ENCODE assay signal across 18 mouse cellular contexts in the genomic region with DNA sequence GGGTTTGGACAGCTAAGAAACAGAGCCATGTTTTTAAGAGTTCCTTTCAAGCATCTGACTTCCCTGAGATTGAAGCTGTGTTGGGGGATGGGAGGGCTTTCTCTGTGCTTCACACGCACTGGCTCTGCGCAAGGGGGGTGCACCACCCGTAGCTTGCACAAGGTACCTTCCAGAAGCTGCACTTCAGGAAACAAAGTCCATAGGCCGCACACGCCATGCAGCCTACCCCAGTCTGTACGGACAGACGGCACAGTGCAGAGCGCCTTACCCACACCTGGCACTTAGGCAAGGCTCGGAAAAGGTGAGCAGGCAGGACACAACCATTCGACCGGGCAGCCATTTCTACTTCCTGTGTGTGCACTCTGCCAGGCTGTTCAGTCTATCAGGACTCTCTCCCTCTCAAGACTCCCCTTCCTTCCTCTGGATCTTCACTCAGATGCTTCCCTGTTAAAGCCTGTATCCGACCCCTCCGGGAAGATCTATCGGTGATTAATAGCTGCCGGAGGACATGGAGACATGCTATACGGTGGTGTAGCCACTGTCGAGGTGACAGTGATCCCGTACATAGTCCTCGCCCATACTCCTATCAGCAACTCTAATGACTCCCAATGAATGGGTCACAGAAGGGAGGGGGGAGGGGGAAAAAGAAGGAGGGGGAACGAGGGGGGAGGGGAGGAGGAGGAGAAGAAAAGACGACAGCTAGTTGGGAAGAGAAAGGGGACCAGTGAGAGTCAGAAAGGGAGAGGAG.
DNase-seq lines count a peak whose midpoint lies in the region; ATAC-seq and TF ChIP-seq lines count a peak whose summit lies in the region.
"Had no signal": no experiment of that assay in that cellular context is flagged by ENCODE, and none has a peak within 500 bp of the region (broad histone marks: within the 10 kb centered on the region; RNA-seq: fewer than 3 reads in every experiment).

No protein-coding gene starts in this region.

- H3K9ac ChIP-seq in embryonic facial prominence, embryonic 12.5 days, result no peak overlapping the region
- no peak overlapping the region for H3K9ac ChIP-seq in midbrain, embryonic 14.5 days (replicated peaks; ENCODE audit: low read length)
- no peak overlapping the region for H3K9ac ChIP-seq in midbrain, embryonic 15.5 days
- H3K9ac ChIP-seq in hindbrain, postnatal 0 days (replicated peaks; ENCODE audit: low read length), result no peak overlapping the region
- H3K9ac ChIP-seq: midbrain, embryonic 12.5 days had no signal

- H3K27ac ChIP-seq in embryonic facial prominence, embryonic 12.5 days, result no peak overlapping the region
- no peak overlapping the region for H3K27ac ChIP-seq in embryonic facial prominence, embryonic 10.5 days (replicated peaks)
- H3K27ac ChIP-seq in midbrain, embryonic 14.5 days (replicated peaks; ENCODE audit: low read depth, low read length), result 0 out of 2 replicates have a peak overlapping the region, but pooled peaks have one; percentile 13
- H3K27ac ChIP-seq in midbrain, embryonic 15.5 days, result no peak overlapping the region
- no peak overlapping the region for H3K27ac ChIP-seq in hindbrain, postnatal 0 days
- H3K27ac ChIP-seq: heart, adult 2 months; midbrain, embryonic 12.5 days had no signal

- peaks cover 23% of the 10 kb centered on the region for H3K36me3 ChIP-seq in embryonic facial prominence, embryonic 12.5 days
- peaks cover 36% of the 10 kb centered on the region for H3K36me3 ChIP-seq in embryonic facial prominence, embryonic 10.5 days (replicated peaks)
- peaks cover 25% of the 10 kb centered on the region for H3K36me3 ChIP-seq in midbrain, embryonic 14.5 days (ENCODE audit: control insufficient read depth, insufficient read depth, low read length)
- H3K36me3 ChIP-seq in midbrain, embryonic 15.5 days (replicated peaks), result no peaks in the 10 kb centered on the region; the same call in 1 of the 2 replicates
- peaks cover 15% of the 10 kb centered on the region; the same call in 1 of the 2 replicates for H3K36me3 ChIP-seq in hindbrain, postnatal 0 days (ENCODE audit: insufficient read depth, low read length)

- H3K9me3 ChIP-seq in embryonic facial prominence, embryonic 12.5 days, result no peaks in the 10 kb centered on the region
- H3K9me3 ChIP-seq in embryonic facial prominence, embryonic 10.5 days, result no peaks in the 10 kb centered on the region
- no peaks in the 10 kb centered on the region for H3K9me3 ChIP-seq in midbrain, embryonic 14.5 days (ENCODE audit: control insufficient read depth, low read length)
- H3K9me3 ChIP-seq in midbrain, embryonic 15.5 days, result no peaks in the 10 kb centered on the region
- no peaks in the 10 kb centered on the region for H3K9me3 ChIP-seq in hindbrain, postnatal 0 days (ENCODE audit: low read length)
- H3K9me3 ChIP-seq: G1E; midbrain, embryonic 12.5 days had no signal

- H3K27me3 ChIP-seq in embryonic facial prominence, embryonic 12.5 days, result no peaks in the 10 kb centered on the region
- no peaks in the 10 kb centered on the region for H3K27me3 ChIP-seq in embryonic facial prominence, embryonic 10.5 days (replicated peaks; ENCODE audit: low read depth, poor library complexity, severe bottlenecking)
- no peaks in the 10 kb centered on the region for H3K27me3 ChIP-seq in midbrain, embryonic 14.5 days (ENCODE audit: control insufficient read depth, insufficient read depth, low read length)
- H3K27me3 ChIP-seq in midbrain, embryonic 15.5 days (replicated peaks), result no peaks in the 10 kb centered on the region
- no peaks in the 10 kb centered on the region for H3K27me3 ChIP-seq in hindbrain, postnatal 0 days (ENCODE audit: insufficient read depth, low read length)
- H3K27me3 ChIP-seq: midbrain, embryonic 12.5 days had no signal

- peak; percentile 67 for ATAC-seq in embryonic facial prominence, embryonic 12.5 days (ENCODE audit: insufficient number of reproducible peaks, insufficient read depth, low FRiP score, low TSS enrichment)
- ATAC-seq in midbrain, embryonic 14.5 days (ENCODE audit: low FRiP score, low TSS enrichment), result 0 out of 2 replicates have a peak, but pooled peaks have one; percentile 22
- ATAC-seq in midbrain, embryonic 15.5 days (replicated peaks), result no peak; the same call in 1 of the 2 replicates
- ATAC-seq in hindbrain, postnatal 0 days, result peak; percentile 22; the same call in 1 of the 2 replicates
- no peak for ATAC-seq in monocyte, adult 5-6 weeks (replicated peaks; ENCODE audit: insufficient number of reproducible peaks, low FRiP score, low TSS enrichment, poor library complexity, severe bottlenecking)
- ATAC-seq: CD4-positive, CD25-positive, alpha-beta regulatory T cell, adult 4 months had no signal

- no peak overlapping the region for H3K4me2 ChIP-seq in embryonic facial prominence, embryonic 12.5 days (replicated peaks)
- H3K4me2 ChIP-seq in midbrain, embryonic 14.5 days (ENCODE audit: low read length), result no peak overlapping the region
- no peak overlapping the region for H3K4me2 ChIP-seq in midbrain, embryonic 15.5 days
- H3K4me2 ChIP-seq in hindbrain, postnatal 0 days (ENCODE audit: low read depth, low read length), result no peak overlapping the region
- H3K4me2 ChIP-seq: midbrain, embryonic 12.5 days had no signal

- TF ChIP-seq CTCF in hindbrain, postnatal 0 days (IDR thresholded peaks at IDR 0.05; ENCODE audit: low read depth), result no peak

- 83% methylated on average over 21 of the region's 21 CpGs for WGBS in embryonic facial prominence, embryonic 12.5 days
- WGBS in embryonic facial prominence, embryonic 10.5 days, result 83% methylated on average over 21 of the region's 21 CpGs
- 82% methylated on average over 21 of the region's 21 CpGs for WGBS in midbrain, embryonic 14.5 days
- WGBS in midbrain, embryonic 15.5 days, result 79% methylated on average over 21 of the region's 21 CpGs
- WGBS in hindbrain, postnatal 0 days, result 71% methylated on average over 21 of the region's 21 CpGs

- no peak for DNase-seq in embryonic facial prominence, embryonic 10.5 days (ENCODE audit: low spot score)
- no peak for DNase-seq in midbrain, embryonic 14.5 days
- DNase-seq in hindbrain, postnatal 0 days (ENCODE audit: low spot score), result no peak
- DNase-seq in adrenal gland, adult 18-20 months (ENCODE audit: low spot score in 2 of 2), result no peak
- DNase-seq in layer of hippocampus, postnatal 14 days (ENCODE audit: low spot score in 2 of 2), result no peak
- DNase-seq: cerebellum, postnatal 10 days; gastrocnemius, postnatal 10 days; heart, adult 2 months; kidney, postnatal 4 days; lung, adult 18-20 months; lung, postnatal 36 days; retina, postnatal 1 day had no signal

- no peak overlapping the region for H3K4me3 ChIP-seq in embryonic facial prominence, embryonic 12.5 days
- H3K4me3 ChIP-seq in embryonic facial prominence, embryonic 10.5 days, result no peak overlapping the region
- H3K4me3 ChIP-seq in midbrain, embryonic 14.5 days (replicated peaks; ENCODE audit: low read depth, low read length), result no peak overlapping the region
- no peak overlapping the region for H3K4me3 ChIP-seq in midbrain, embryonic 15.5 days
- no peak overlapping the region for H3K4me3 ChIP-seq in hindbrain, postnatal 0 days (ENCODE audit: low read length)
- H3K4me3 ChIP-seq: heart, adult 2 months; midbrain, embryonic 12.5 days had no signal

- no peaks in the 10 kb centered on the region for H3K4me1 ChIP-seq in embryonic facial prominence, embryonic 12.5 days
- peaks cover 5% of the 10 kb centered on the region; the same call in 1 of the 2 replicates for H3K4me1 ChIP-seq in embryonic facial prominence, embryonic 10.5 days
- H3K4me1 ChIP-seq in midbrain, embryonic 14.5 days (ENCODE audit: control insufficient read depth, insufficient read depth, low read length), result 0 out of 2 replicates have a peak, but pooled peaks cover 8% of the 10 kb centered on the region
- peaks cover 9% of the 10 kb centered on the region; the same call in 1 of the 2 replicates for H3K4me1 ChIP-seq in midbrain, embryonic 15.5 days
- 0 out of 2 replicates have a peak, but pooled peaks cover 3% of the 10 kb centered on the region for H3K4me1 ChIP-seq in hindbrain, postnatal 0 days (ENCODE audit: insufficient read depth, low read length)

Comparison
In these comparisons a context has a peak if more than half of its experiments do, and no peak if none do; other contexts are left out.
1. ATAC-seq: peak in embryonic facial prominence, embryonic 12.5 days (single experiment), midbrain, embryonic 14.5 days (single experiment) and hindbrain, postnatal 0 days (single experiment); none in midbrain, embryonic 15.5 days (single experiment) and monocyte, adult 5-6 weeks (single experiment).